Mouse (Mus musculus): ENCODE measurements around the gene Speer4f2. TPM values are rescaled to one million over a fixed set of nuclear protein-coding genes. Genes with fewer than 3 reads are reported as not detected.
"Not testable (repeated sequence)": the region's sequence is repeated elsewhere in the genome, so short reads cannot be mapped to it uniquely, and the experiment has no call there.

The Speer4f2 gene
- not detected for total RNA-seq (2021)
- long read RNA-seq, experiment 1, result 0 reads
- long read RNA-seq, experiment 2, result 0 reads

DNA sequence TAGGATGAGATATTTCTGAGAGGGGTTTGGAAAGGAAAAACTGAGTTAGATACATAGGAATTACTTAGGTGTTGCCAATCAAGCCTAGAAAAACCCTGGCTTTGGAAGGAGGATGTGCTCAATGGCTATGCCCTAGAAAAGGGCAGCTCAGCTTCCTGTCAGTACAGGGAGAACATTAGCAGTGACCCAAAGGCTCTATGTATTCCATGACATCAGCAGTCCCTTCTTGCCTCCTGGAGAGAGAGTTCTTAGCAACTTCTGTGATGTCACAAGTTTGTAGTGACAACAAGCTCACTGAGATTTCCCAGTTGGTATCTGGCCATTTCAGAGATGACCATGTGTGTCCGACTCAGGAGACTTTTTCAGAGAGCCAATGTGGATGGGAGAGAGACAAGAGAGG lies at the start of gene Speer4f2:
Speer4f2 (plus strand) TSS at position 301 of the 400 bp plus-strand sequence.
- DNase-seq; intact Hi-C loops (cut with DNase I; ENCODE audit: low total_unique reads): not testable (repeated sequence)

DNA sequence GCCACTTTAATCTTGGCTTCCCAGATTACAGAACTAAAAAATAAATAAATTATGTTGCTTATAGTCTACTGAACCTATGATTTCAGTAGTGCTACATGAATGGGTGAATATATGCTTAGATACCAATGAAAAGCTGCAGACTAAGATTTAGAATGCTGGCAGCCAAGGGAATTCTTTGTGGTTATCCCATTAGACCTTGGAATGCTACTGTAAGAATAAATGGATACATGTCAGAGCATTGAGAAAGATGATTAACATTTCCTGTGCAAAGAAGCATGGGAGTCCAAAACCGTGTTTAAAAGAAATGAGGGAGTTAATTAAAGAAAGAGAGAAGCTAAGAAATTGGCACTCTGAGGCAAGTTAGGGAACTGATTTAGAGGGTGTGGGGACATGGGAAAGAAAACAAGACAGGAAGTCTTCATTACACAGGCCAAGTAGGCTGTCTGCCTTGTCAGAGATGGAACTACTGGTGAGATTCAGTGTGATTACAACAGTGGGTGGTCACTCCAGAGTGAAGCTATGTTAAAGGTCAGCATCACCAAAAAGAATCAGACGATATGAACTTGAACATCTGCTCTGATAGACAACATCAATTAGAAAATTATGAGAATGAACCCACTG lies 43.9 kb upstream of the Speer4f2 start:
- no peak for DNase-seq
- intact Hi-C loops (cut with DNase I; ENCODE audit: low total_unique reads), result no loop called here

- no peak for DNase-seq
These were observed 38.1 kb upstream of the Speer4f2 start for GRCm38 (mm10) chr5:17334836-17335235.

DNA sequence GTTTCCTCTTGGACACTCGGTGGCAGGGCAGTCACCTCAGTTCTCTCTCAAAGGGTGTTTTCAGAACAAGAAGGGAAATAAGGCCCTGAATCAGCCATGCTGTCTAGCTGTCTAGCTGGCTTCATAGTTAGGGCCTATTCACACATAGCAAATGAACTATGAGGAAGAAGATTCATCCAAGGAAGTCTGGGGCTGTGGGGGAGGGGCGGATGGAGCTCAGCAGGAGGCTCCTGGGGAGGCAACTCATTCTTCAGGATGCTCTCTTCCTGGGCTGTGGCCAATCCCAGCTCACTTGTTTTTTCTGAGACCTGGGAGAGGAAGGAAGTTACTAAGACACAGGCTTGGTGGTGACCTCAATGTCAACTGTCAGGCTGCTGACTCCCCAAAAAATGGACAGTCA lies 27.2 kb upstream of the Speer4f2 start:
- intact Hi-C loops (cut with DNase I; ENCODE audit: low total_unique reads); DNase-seq: not testable (repeated sequence)

More at GRCm38 (mm10) chr5:17334836-17335235, 38.1 kb upstream of the Speer4f2 start:
- intact Hi-C loops (cut with DNase I; ENCODE audit: low total_unique reads), result no loop called here

- intact Hi-C loops (cut with DNase I; ENCODE audit: low total_unique reads), result no loop called here
- DNase-seq, result no peak
These were observed 13.5 kb upstream of the Speer4f2 start for GRCm38 (mm10) chr5:17359394-17359999.

DNA sequence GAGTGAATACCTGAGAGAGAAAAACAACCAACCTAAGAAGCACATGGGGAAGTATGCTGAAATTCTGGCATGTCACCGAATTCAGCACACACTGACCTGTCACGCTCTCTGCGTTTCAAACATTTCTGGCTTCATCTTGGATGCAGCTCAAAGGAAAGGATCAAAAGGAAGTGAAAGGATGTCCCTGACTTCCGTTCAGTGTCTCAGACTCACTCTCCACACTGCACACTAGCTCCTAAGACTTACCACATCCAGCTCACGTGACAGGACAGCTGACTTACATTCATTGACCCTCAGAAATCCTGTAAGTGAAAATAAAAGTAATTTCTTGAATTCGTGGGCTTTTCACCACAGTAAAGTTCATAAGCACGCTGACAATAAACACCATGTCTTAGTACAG lies 16.9 kb downstream of the Speer4f2 start:
- DNase-seq, result no peak
- intact Hi-C loops (cut with DNase I; ENCODE audit: low total_unique reads), result no loop called here

DNA sequence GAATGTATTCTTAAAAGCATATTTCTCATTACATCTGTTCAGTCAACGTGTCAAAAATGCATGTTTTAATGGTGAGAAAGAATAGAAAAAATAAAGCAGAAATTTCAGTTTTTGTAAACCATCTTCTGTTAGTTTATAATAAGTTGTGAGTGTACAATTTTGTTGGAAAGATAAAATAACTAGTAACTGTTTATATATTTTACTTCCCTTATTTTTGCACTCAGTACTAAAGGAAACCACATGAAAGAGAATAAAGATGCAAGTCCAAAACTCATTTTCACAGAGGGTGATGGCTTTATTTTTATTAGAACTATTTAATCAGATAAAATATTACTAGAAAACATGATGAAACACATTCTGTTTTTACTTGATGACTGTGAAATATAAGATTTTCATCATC lies 18.2 kb downstream of the Speer4f2 start:
- no peak for DNase-seq
- intact Hi-C loops (cut with DNase I; ENCODE audit: low total_unique reads), result no loop called here

- intact Hi-C loops (cut with DNase I; ENCODE audit: low total_unique reads), result no loop called here
- no peak for DNase-seq
These were observed 27.6 kb downstream of the Speer4f2 start for GRCm38 (mm10) chr5:17400571-17400970.

DNA sequence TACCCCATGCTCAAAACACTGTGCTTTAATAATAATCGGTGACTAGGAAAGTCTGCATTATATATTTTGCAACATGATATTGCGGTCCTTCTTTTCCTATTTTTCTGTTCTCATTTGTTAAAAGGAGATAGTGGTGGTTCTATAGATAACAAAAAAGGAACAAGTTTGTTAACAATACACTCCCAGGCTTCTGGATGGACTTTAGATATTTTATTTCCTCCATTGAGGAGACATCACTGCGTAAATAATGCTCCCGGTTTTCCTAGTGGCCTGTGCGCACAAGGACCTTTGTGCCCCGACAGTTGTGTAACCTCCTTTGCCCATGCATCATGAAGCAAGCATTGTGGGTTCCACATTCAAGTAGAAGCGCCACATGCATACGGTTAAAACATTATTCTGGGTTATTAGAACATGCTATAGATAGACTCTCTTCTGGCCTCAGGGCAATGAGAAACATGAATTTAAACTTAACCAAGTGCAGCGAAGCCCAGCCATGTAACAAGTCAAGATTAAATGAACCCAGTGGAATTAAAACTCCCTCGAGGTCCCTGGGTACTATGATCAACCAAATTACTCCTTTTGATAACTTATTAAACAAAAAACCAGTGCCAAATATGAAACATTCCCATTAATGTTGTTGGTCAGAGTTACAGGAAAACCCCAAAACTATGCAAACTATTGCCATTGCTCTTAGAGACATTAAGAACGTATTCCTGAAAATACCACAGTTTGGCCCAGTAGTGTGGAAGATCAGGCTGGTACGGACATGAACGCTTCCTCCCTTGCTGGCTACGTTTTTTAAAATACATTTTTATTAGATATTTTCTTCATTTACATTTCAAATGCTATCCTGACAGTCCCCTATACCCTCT lies 28.5 kb downstream of the Speer4f2 start:
- DNase-seq, result no peak
- intact Hi-C loops (cut with DNase I; ENCODE audit: low total_unique reads), result no loop called here

DNA sequence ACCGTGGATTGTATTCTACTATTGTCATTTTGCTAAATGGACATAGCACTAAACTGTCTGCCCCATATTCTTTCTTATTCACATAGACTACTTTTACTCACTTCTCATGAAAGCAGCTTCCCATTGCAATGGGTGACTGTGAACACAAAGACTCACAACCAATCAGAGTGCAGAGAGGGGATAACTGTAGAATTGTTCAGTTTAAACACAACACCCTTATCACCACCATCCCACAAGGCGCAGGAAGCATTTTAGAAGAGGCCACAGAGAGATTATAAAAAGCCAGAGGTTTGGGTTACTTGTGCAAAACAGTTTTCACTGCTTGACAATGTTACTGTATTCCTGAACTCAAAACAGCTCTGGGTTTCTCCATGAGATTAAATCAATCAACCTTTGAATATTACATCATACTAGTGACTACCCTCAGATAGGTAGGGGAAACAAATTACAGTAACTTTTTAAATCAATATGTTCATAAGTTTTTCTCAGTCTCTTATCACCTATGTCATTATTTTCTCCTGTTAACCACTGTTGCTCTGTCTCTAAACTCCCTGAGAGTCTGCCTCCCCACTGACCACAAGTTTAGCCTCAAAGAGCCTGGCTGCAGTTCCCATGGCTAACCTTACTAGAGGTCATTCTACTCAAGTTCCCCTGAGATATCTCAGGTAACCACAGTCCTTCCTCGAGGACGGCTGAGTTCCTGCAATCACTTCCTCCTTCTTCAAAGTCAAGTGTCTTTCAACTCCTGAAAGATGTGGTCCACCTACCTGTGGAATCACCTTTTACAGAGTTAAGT lies 29.5 kb downstream of the Speer4f2 start:
- intact Hi-C loops (cut with DNase I; ENCODE audit: low total_unique reads), result no loop called here
- DNase-seq, result no peak

- intact Hi-C loops (cut with DNase I; ENCODE audit: low total_unique reads), result no loop called here
- no peak for DNase-seq
These were observed 30.6 kb downstream of the Speer4f2 start for GRCm38 (mm10) chr5:17403584-17403983.

DNA sequence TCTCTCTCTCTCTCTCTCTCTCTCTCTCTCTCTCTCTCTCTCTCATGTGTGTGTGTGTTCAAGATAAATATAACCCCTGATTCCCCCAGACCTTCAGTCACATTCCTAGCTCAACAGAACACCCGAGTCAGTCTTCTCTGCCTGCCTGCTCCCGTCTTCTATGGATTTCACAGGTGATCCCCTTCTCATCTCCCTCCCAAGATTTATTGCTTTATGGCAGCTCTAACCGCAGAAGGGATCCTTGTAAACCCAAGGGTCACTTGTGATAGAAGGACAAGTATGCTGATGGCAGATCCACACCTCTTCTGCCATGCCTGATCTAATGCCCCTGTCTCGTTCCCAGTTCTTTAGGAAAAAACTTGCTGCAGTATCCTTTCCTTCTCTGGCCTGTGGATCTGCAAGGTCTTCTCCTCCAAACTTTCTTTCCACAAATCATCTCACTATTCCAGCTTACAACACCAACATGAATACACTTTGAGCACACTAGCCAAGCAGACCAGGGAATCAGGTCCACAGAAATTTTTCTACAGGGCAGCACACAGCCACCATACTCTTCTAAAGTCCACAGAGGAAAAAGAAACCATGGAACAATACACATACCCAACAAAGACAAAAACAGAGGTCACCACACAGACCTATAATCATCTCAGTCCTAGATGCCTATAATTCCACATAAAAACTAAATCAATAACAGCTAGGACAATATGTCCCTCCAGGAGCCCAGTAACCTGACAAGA lies 36.1 kb downstream of the Speer4f2 start:
- intact Hi-C loops (cut with DNase I; ENCODE audit: low total_unique reads), result no loop called here
- DNase-seq, result no peak

DNA sequence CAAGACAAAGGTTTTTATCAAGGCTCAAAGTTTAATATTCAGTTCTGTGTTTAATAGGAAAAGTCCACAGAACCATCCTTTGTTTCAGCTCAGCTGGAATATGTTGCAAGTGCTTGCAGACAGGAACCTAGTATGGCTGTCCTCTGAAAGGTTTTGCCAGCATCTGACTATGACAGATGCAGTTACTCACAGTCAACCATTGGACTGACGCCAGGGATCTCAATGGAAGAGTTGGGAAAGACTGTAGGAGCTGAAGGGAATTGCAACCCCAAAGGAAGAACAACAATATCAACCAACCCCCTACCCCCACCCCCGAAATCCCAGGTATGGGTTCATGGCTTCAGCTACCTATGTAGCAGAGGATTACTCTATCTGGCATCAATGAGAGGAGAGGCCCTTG lies 44.2 kb downstream of the Speer4f2 start:
- intact Hi-C loops (cut with DNase I; ENCODE audit: low total_unique reads), result no loop called here
- DNase-seq, result no peak

- intact Hi-C loops (cut with DNase I; ENCODE audit: low total_unique reads), result no loop called here
- DNase-seq, result peak; percentile 19
These were observed 46.3 kb downstream of the Speer4f2 start for GRCm38 (mm10) chr5:17419215-17419820.

- DNase-seq, result no peak
- intact Hi-C loops (cut with DNase I; ENCODE audit: low total_unique reads), result no loop called here
These were observed 46.9 kb downstream of the Speer4f2 start for GRCm38 (mm10) chr5:17419921-17420320.

DNA sequence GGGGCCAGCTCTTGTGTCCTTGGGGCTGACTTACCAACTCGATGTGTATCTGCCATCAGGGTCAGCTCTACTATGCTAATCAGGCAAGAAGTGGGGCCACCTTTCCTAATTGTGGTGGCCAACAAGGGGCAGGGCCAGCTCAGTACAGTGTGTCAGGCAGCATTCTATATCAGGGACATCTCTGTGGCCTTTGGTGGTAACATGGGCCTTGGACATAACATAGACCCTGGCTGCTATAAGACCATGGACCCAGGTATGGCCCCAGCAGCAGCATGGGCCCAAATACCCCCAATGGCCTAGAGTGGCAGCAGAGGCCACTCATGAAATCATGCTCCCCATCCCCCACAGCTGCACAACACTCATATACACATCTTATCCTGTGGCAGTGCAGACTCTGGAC lies 49.2 kb downstream of the Speer4f2 start:
- DNase-seq, result no peak
- intact Hi-C loops (cut with DNase I; ENCODE audit: low total_unique reads), result no loop called here

DNA sequence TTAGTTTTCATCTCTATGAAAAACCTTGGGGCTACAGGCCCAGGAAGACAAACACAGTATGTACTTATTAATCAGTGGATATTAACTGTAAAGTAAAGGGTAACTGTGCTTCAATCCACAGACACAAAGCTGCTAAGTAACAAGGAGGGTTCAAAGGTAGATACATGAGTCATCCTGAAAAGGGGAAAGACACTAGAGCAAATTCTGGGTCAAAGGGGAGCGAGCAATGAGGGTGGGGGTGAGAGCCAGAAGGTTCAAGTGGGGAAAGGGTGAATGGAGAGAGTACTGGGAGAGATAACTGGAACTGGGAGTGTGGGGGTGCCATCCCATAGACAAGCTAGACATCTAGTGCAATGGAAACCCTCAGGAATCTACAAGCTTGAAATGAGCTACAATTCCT lies 54.0 kb downstream of the Speer4f2 start:
- intact Hi-C loops (cut with DNase I; ENCODE audit: low total_unique reads), result no loop called here
- DNase-seq, result no peak
